Mouse (Mus musculus) hindbrain, embryonic 15.5 days (tissue): Measurements from ENCODE around the gene Ddx27. TPM values are rescaled to one million over a fixed set of nuclear protein-coding genes. Genes with fewer than 3 reads are reported as not detected.

Experiments used
- ATAC-seq: fragments of 200-750 bp; cut with Nextera tagmentation; 2 replicates; pipeline ENCODE4 v1.8.0; 2017; ENCODE audit warnings: low read depth, moderate number of reproducible peaks, moderate TSS enrichment; ENCODE audit not compliant: low FRiP score
- H3K27ac ChIP-seq: fragments of 300-500 bp; sonication (generic); replicated peaks from 2 replicates; pipeline ENCODE4 v1.5.1; 2015; ENCODE audit warnings: mild to moderate bottlenecking, inconsistent platforms
- H3K27me3 ChIP-seq: fragments of 300-500 bp; sonication (generic); 2 replicates; pipeline ENCODE4 v1.6.1; 2015; ENCODE audit warnings: control low read depth, inconsistent platforms
- H3K36me3 ChIP-seq: fragments of 300-500 bp; sonication (generic); 2 replicates; pipeline ENCODE4 v1.6.1; 2015; ENCODE audit warnings: control low read depth, inconsistent platforms
- H3K4me1 ChIP-seq: fragments of 300-500 bp; sonication (generic); replicated peaks from 2 replicates; pipeline ENCODE4 v1.6.1; 2015; ENCODE audit warnings: control low read depth, inconsistent platforms
- H3K4me2 ChIP-seq: fragments of 300-500 bp; sonication (generic); 2 replicates; pipeline ENCODE4 v1.6.1; 2015; ENCODE audit warnings: moderate library complexity, mild to moderate bottlenecking, inconsistent platforms
- H3K4me3 ChIP-seq: fragments of 300-500 bp; sonication (generic); 2 replicates; pipeline ENCODE4 v1.5.1; 2015; ENCODE audit warnings: mild to moderate bottlenecking, inconsistent platforms
- H3K9ac ChIP-seq: fragments of 300-500 bp; sonication (generic); 2 replicates; pipeline ENCODE4 v1.6.1; 2015; ENCODE audit warnings: inconsistent platforms
- H3K9me3 ChIP-seq: fragments of 300-500 bp; sonication (generic); 2 replicates; pipeline ENCODE4 v1.6.1; 2016; ENCODE audit warnings: control low read depth, inconsistent platforms
- WGBS: fragments of 180-500 bp; shearing (Covaris S2); methylation state at CpG from one replicate; pipeline ENCODE4 v1.1.7; 2015; 5-methylcytosine and 5-hydroxymethylcytosine counted together
- polyA plus RNA-seq: library from polyadenylated mRNA; unstranded; fragments of >200 nt; fragmentation: Nextera tagmentation; extraction: Ambion mirVana; gene quantifications from 2 replicates; pipeline ENCODE4 v1.2.1, GENCODE M21; 2015

Gene Ddx27
- polyA plus RNA-seq, 1 experiment from 2014 or later = 35.4 TPM

- H3K4me2 ChIP-seq = no peak overlapping the region
- no peaks in the 10 kb centered on the region for H3K9me3 ChIP-seq
- H3K4me1 ChIP-seq = peaks cover 23% of the 10 kb centered on the region
- no peaks in the 10 kb centered on the region for H3K36me3 ChIP-seq
- no peak for ATAC-seq
- H3K4me3 ChIP-seq = no peak overlapping the region
- H3K27me3 ChIP-seq = no peaks in the 10 kb centered on the region
- peak overlapping the region; percentile 61 for H3K27ac ChIP-seq
- H3K9ac ChIP-seq = no peak overlapping the region
- 38% methylated on average over 18 of the region's 18 CpGs for WGBS
Measured at GRCm38 (mm10) chr2:167079535-167080257, 64.7 kb downstream of the Ddx27 start.

- Histone ChIP-seq H3K4me3 (no peak overlapping the region), H3K9me3 (no peaks in the 10 kb centered on the region), H3K4me2 (no peak overlapping the region), H3K9ac (no peak overlapping the region), H3K27me3 (no peaks in the 10 kb centered on the region), H3K4me1 (peaks cover 23% of the 10 kb centered on the region), H3K36me3 (no peaks in the 10 kb centered on the region), H3K27ac (no peak overlapping the region)
- ATAC-seq = no peak
- 88% methylated on average over 3 of the region's 3 CpGs for WGBS
Measured at GRCm38 (mm10) chr2:167080387-167080786, 65.4 kb downstream of the Ddx27 start.

- H3K9me3 ChIP-seq = no peaks in the 10 kb centered on the region
- H3K4me3 ChIP-seq = no peak overlapping the region
- 49% methylated on average over 6 of the region's 6 CpGs for WGBS
- H3K36me3 ChIP-seq = no peaks in the 10 kb centered on the region
- H3K4me1 ChIP-seq = peaks cover 23% of the 10 kb centered on the region
- H3K9ac ChIP-seq = no peak overlapping the region
- ATAC-seq = no peak
- no peak overlapping the region for H3K27ac ChIP-seq
- no peaks in the 10 kb centered on the region for H3K27me3 ChIP-seq
- no peak overlapping the region for H3K4me2 ChIP-seq
Measured at GRCm38 (mm10) chr2:167081135-167081534, 66.1 kb downstream of the Ddx27 start.

DNA sequence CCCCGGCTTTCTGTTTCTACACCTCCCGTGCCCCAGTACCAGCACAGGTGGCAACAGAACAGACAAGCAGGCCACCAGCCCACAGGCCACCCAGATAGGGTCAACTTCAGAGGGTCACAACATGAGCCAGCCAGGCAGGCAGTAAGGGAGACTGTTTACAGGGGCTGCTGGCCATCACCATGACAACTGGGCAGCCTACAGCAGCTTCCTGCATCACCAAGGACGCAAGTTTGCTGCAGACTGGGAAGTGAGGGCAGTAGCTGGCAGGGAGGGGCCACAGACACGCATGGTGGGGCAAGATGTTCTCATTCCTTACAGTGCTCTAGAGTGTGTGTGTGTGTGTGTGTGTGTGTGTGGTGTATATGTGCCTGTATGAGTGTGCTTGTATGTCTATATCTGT is 66.6 kb downstream of the Ddx27 start:
- ATAC-seq = peak; percentile 60
- no peak overlapping the region for H3K4me3 ChIP-seq
- H3K27ac ChIP-seq = no peak overlapping the region
- no peaks in the 10 kb centered on the region for H3K27me3 ChIP-seq
- no peak overlapping the region for H3K9ac ChIP-seq
- no peak overlapping the region for H3K4me2 ChIP-seq
- WGBS = 20% methylated on average over 4 of the region's 4 CpGs
- H3K4me1 ChIP-seq = peaks cover 23% of the 10 kb centered on the region
- H3K36me3 ChIP-seq = no peaks in the 10 kb centered on the region
- H3K9me3 ChIP-seq = no peaks in the 10 kb centered on the region

Other genes starting within 250 kb of the Ddx27 start
- 9.5 and 10.9 TPM in 2 replicates for gene Trp53rkb, start 222.7 kb upstream of the Ddx27 start, polyA plus RNA-seq
- gene Arfgef2, start 209.6 kb upstream of the Ddx27 start, polyA plus RNA-seq = 4.6 and 5.6 TPM in 2 replicates
- gene Cse1l, start 109.2 kb upstream of the Ddx27 start, polyA plus RNA-seq = 88.4 and 89.3 TPM in 2 replicates
- 107 and 113 TPM in 2 replicates for gene Stau1, start 18.9 kb upstream of the Ddx27 start, polyA plus RNA-seq
- gene Znfx1, start 47.8 kb downstream of the Ddx27 start, polyA plus RNA-seq = 8.0 and 9.7 TPM in 2 replicates
- gene Kcnb1, start 175.0 kb downstream of the Ddx27 start, polyA plus RNA-seq = 3.4 and 3.8 TPM in 2 replicates
- gene Ptgis, start 225.4 kb downstream of the Ddx27 start, polyA plus RNA-seq = 3.6 and 3.8 TPM in 2 replicates